Mouse (Mus musculus) myocyte (in vitro differentiated cells): ENCODE data around the gene Ppil6. TPM values are rescaled to one million over a fixed set of nuclear protein-coding genes. Genes with fewer than 3 reads are reported as not detected.
"Not testable (repeated sequence)": the region's sequence is repeated elsewhere in the genome, so short reads cannot be mapped to it uniquely, and the experiment has no call there.

Experiments used
- H3K27me3 ChIP-seq: one replicate; pipeline ENCODE4 v1.6.1; 2011; ENCODE audit not compliant: control insufficient read depth, insufficient read depth, insufficient read length
- H3K36me3 ChIP-seq: one replicate; pipeline ENCODE4 v1.6.1; 2011; ENCODE audit not compliant: control insufficient read depth, insufficient read depth
- H3K4me2 ChIP-seq: one replicate; pipeline ENCODE4 v1.6.1; 2011; ENCODE audit warnings: low read depth, control low read depth
- H3K4me3 ChIP-seq: one replicate; pipeline ENCODE4 v1.5.1; 2011; ENCODE audit warnings: mild to moderate bottlenecking, control low read depth, moderate library complexity
- H3K79me2 ChIP-seq: one replicate; pipeline ENCODE4 v1.6.1; 2011; ENCODE audit not compliant: control insufficient read depth, insufficient read depth
- H3ac ChIP-seq: one replicate; pipeline ENCODE4 v1.6.1; 2011; ENCODE audit not compliant: control insufficient read depth, insufficient read length
- CEBPB ChIP-seq: IDR thresholded peaks from 2 replicates; pipeline ENCODE4 v1.6.1; 2011; ENCODE audit warnings: mild to moderate bottlenecking, moderate library complexity; ENCODE audit not compliant: poor library complexity, insufficient read depth, severe bottlenecking
- E2F4 ChIP-seq: IDR thresholded peaks from one replicate; pipeline ENCODE4 v1.6.1; 2011; ENCODE audit warnings: mild to moderate bottlenecking, control low read depth, moderate library complexity; ENCODE audit not compliant: insufficient read depth
- MAX ChIP-seq: IDR thresholded peaks from one replicate; pipeline ENCODE4 v1.6.1; 2011; ENCODE audit warnings: low read depth, mild to moderate bottlenecking, control low read depth
- MYOD1 ChIP-seq, 3 experiments: IDR thresholded peaks; one replicate each; pipeline ENCODE4 v1.6.1; 2011; ENCODE audit warnings: control low read depth in 2 of 3, low read depth in 2 of 3, mild to moderate bottlenecking in 2 of 3, moderate library complexity in 1 of 3; ENCODE audit not compliant: insufficient read length in 2 of 3, control insufficient read depth in 1 of 3
- MYOG ChIP-seq, 3 experiments: IDR thresholded peaks; one replicate each; pipeline ENCODE4 v1.6.1; 2011; ENCODE audit warnings: control low read depth in 2 of 3, low read depth in 2 of 3, mild to moderate bottlenecking in 2 of 3; ENCODE audit not compliant: insufficient read length in 2 of 3, control insufficient read depth in 1 of 3, insufficient read depth in 1 of 3
- POLR2A ChIP-seq: IDR thresholded peaks from one replicate; pipeline ENCODE4 v1.6.1; 2011; ENCODE audit warnings: low read depth, mild to moderate bottlenecking, control low read depth, moderate library complexity; ENCODE audit not compliant: insufficient read length
- POLR2AphosphoS2 ChIP-seq: IDR thresholded peaks from one replicate; pipeline ENCODE4 v1.6.1; 2011; ENCODE audit warnings: low read depth, control low read depth; ENCODE audit not compliant: insufficient read length
- REST ChIP-seq: IDR thresholded peaks from one replicate; pipeline ENCODE4 v1.6.1; 2011; ENCODE audit warnings: mild to moderate bottlenecking, control low read depth, moderate library complexity; ENCODE audit not compliant: insufficient read depth, insufficient read length
- SRF ChIP-seq: IDR thresholded peaks from one replicate; pipeline ENCODE4 v1.6.1; 2011; ENCODE audit warnings: low read depth; ENCODE audit not compliant: control insufficient read depth, insufficient read length
- TCF12 ChIP-seq: IDR thresholded peaks from one replicate; pipeline ENCODE4 v1.6.1; 2011; ENCODE audit warnings: mild to moderate bottlenecking, control low read depth; ENCODE audit not compliant: poor library complexity, insufficient read depth, severe bottlenecking
- TCF3 ChIP-seq: IDR thresholded peaks from one replicate; pipeline ENCODE4 v1.6.1; 2011; ENCODE audit warnings: low read depth, control low read depth; ENCODE audit not compliant: insufficient read length
- USF1 ChIP-seq: IDR thresholded peaks from one replicate; pipeline ENCODE4 v1.6.1; 2011; ENCODE audit warnings: low read depth, mild to moderate bottlenecking, control low read depth, moderate library complexity
- polyA plus RNA-seq: library from polyadenylated mRNA; unstranded; fragments of >200 nt; fragmentation: generic; extraction: Trizol; gene quantifications from one replicate; pipeline ENCODE4 v1.2.1, GENCODE M21; 2012; ENCODE audit warnings: missing spikeins

Ppil6 gene
- polyA plus RNA-seq, 1 experiment, result 0.64 TPM

GRCm38 (mm10) chr10:41490518-41490873 is 257 bp downstream of the Ppil6 start:
- Histone ChIP-seq H3K4me3 (peak overlapping the region; percentile 48), H3K27me3 (no peaks in the 10 kb centered on the region), H3K4me2 (peak overlapping the region; percentile 99), H3ac (peak overlapping the region; percentile 44), H3K79me2 (no peaks in the 10 kb centered on the region), H3K36me3 (peaks cover 7% of the 10 kb centered on the region)
- TF ChIP-seq MAX, result no peak
- no peak for TF ChIP-seq MYOG (IDR thresholded peaks at IDR 0.05; ENCODE audit: control insufficient read depth in 1 of 3, insufficient read depth in 1 of 3, insufficient read length in 2 of 3, low read depth in 2 of 3)
- TF ChIP-seq SRF, result no peak
- peak; percentile 1 for TF ChIP-seq USF1
- TF ChIP-seq TCF3, result no peak
- TF ChIP-seq E2F4, result no peak
- no peak for TF ChIP-seq POLR2AphosphoS2
- no peak for TF ChIP-seq CEBPB

GRCm38 (mm10) chr10:41491111-41491510 is 872 bp downstream of the Ppil6 start:
- Histone ChIP-seq H3ac (no peak overlapping the region), H3K4me3 (peak overlapping the region; percentile 48), H3K36me3 (peaks cover 1% of the 10 kb centered on the region), H3K79me2 (no peaks in the 10 kb centered on the region), H3K27me3 (no peaks in the 10 kb centered on the region), H3K4me2 (peak overlapping the region; percentile 99)
- TF ChIP-seq SRF (no peak), TCF3 (no peak), USF1 (no peak), MAX (no peak), MYOG (IDR thresholded peaks at IDR 0.05; ENCODE audit: control insufficient read depth in 1 of 3, insufficient read depth in 1 of 3, insufficient read length in 2 of 3, low read depth in 2 of 3) (no peak), MYOD1 (IDR thresholded peaks at IDR 0.05; ENCODE audit: control insufficient read depth in 1 of 3, insufficient read length in 2 of 3, low read depth in 2 of 3) (no peak), TCF12 (no peak), E2F4 (no peak), POLR2AphosphoS2 (no peak)

- Histone ChIP-seq H3K27me3 (peaks cover 3% of the 10 kb centered on the region), H3K4me3 (no peak overlapping the region), H3K4me2 (peak overlapping the region; percentile 20), H3ac (no peak overlapping the region), H3K79me2 (no peaks in the 10 kb centered on the region), H3K36me3 (no peaks in the 10 kb centered on the region)
- TF ChIP-seq USF1 (peak; percentile 72), SRF (peak; percentile 46), POLR2A (no peak), TCF12 (no peak), TCF3 (no peak), POLR2AphosphoS2 (no peak)
These were observed 10.7 kb downstream of the Ppil6 start for GRCm38 (mm10) chr10:41500941-41501340.

- no peaks in the 10 kb centered on the region for H3K36me3 ChIP-seq
- no peaks in the 10 kb centered on the region for H3K27me3 ChIP-seq
- no peak overlapping the region for H3K4me2 ChIP-seq
- no peak overlapping the region for H3K4me3 ChIP-seq
- no peaks in the 10 kb centered on the region for H3K79me2 ChIP-seq
- TF ChIP-seq CEBPB (no peak), REST (no peak)
- no peak overlapping the region for H3ac ChIP-seq
These were observed 14.8 kb downstream of the Ppil6 start for GRCm38 (mm10) chr10:41504996-41505395.

GRCm38 (mm10) chr10:41505446-41505845 is 15.2 kb downstream of the Ppil6 start:
- H3K27me3 ChIP-seq, H3K4me3 ChIP-seq, H3ac ChIP-seq, H3K36me3 ChIP-seq, H3K4me2 ChIP-seq, H3K79me2 ChIP-seq: not testable (repeated sequence)
- TF ChIP-seq SRF, result peak; percentile 27

GRCm38 (mm10) chr10:41509160-41509559 is 18.9 kb downstream of the Ppil6 start:
- no peaks in the 10 kb centered on the region for H3K27me3 ChIP-seq
- TF ChIP-seq MYOG (IDR thresholded peaks at IDR 0.05; ENCODE audit: control insufficient read depth in 1 of 3, insufficient read depth in 1 of 3, insufficient read length in 2 of 3, low read depth in 2 of 3) (no peak), SRF (no peak), TCF12 (no peak), POLR2AphosphoS2 (no peak), CEBPB (no peak), USF1 (no peak), MYOD1 (IDR thresholded peaks at IDR 0.05; ENCODE audit: control insufficient read depth in 1 of 3, insufficient read length in 2 of 3, low read depth in 2 of 3) (no peak), TCF3 (no peak), REST (no peak), E2F4 (no peak), MAX (no peak), POLR2A (no peak)
- H3K36me3 ChIP-seq, result no peaks in the 10 kb centered on the region
- no peak overlapping the region for H3ac ChIP-seq
- no peak overlapping the region for H3K4me2 ChIP-seq
- no peaks in the 10 kb centered on the region for H3K79me2 ChIP-seq
- no peak overlapping the region for H3K4me3 ChIP-seq
